Mouse (Mus musculus) layer of hippocampus, postnatal 10 days (tissue): ENCODE results near the gene Cnot10. TPM values are rescaled to one million over a fixed set of nuclear protein-coding genes. Genes with fewer than 3 reads are reported as not detected.

Experiments used
- DNase-seq, 2 experiments: peaks; one replicate each; pipeline ENCODE4 v3.0.0; 2021; ENCODE audit warnings: low spot score in 2 of 2
- total RNA-seq, 2 experiments: library from RNA; stranded (reverse); gene quantifications; 2 replicates each; pipeline ENCODE4 v1.2.3; 2021

The Cnot10 gene
- total RNA-seq, 2 experiments from 2014 or later, result 46.1 to 52.7 TPM

GRCm38 (mm10) chr9:114549117-114549516, 90.9 kb downstream of the Cnot10 start:
- DNase-seq, result no peak

GRCm38 (mm10) chr9:114548496-114548895, 91.5 kb downstream of the Cnot10 start:
- no peak for DNase-seq

DNA sequence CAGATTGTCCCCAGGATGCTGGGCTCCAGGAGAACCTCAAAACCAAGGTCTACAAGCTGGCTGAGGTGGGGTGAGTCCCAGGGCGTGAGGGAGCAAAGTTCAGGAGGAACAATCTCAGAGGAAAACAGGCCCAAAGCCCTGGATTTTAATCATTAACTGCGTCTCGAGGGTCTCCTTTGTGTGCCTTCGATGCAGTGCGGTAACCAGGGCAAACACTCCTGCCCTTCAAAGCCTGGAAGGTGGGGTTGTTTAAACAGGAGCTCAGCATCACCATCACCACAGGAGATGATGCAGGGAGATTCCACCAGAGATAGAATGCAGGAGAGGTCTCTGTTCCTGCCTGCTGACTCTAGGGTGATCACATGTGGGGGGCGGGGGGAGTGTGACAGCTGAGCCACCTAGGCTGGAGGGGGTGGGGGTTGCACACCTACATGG, 92.3 kb downstream of the Cnot10 start:
- DNase-seq, result no peak

GRCm38 (mm10) chr9:114546765-114547164, 93.2 kb downstream of the Cnot10 start:
- DNase-seq, result no peak

DNA sequence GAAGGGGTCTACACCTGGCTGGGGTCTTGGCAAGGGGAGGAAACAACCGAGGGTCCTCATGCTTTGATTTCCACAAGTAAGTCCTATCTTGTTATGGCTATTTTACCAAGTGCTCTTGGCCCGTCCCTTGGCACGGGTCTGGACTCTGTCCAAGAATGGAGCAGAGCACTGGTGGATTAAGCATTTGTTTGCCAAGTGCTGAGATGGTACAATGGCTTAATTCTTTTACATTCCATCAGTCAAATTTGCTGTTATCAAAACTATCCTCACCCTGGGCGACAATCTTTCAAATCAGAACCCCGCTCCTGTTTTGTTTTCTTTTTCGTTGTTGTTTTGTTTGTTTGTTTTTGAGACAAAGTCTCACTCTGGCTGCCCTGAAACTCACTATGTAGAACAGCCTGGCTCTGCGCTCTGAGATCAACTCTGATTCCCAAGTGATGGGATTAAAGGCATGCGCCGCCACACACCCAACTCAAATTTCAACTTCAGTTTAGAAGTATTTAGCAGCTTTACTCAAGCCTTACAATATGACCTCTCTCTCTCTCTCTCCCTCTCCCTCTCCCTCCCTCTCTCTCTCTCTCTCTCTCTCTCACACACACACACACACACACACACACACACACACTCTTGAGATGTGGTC, 95.1 kb downstream of the Cnot10 start:
- DNase-seq, result no peak

DNA sequence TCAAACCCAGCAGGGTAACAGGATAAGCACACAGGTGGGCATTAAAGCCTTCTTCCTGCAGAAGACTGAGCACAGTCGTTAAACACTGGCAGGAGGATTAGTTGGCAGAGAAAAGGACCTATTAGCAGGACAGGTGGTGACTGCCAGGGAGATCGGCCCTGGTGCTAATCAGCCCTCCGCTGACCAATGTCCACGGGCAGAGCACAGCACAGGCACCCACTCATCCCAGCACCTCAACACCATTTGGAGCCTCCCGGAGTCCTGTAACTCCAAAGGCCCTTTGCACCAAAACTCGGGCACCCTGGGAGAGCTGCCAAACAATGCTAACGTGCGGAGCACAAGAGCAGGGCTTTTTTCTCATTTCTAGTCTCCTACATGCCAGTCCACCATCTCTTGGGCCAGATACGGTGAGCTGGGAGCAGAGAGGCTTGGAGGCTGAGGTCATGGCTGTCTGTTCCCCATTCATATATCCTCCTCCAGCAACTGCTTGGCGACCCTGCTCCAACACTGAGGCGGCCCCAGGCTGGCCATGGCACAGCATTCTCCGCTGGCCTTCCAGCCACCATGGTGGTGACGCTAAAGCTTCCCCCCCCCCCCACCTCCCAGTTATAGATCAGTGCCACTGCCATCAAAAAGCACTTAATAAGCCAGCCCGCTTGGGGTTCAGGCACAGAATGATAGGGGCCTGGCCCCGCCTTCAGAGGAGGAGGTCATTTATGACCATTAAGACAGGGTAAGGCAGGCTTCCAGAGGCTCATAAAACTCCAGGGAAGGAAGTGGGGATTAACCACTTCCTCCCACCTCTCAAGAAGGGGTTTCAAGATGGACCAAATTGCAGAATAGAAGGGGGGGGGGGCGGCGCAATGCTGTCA, 95.9 kb downstream of the Cnot10 start:
- DNase-seq, result no peak

GRCm38 (mm10) chr9:114541279-114541741, 98.7 kb downstream of the Cnot10 start:
- DNase-seq, result no peak

DNA sequence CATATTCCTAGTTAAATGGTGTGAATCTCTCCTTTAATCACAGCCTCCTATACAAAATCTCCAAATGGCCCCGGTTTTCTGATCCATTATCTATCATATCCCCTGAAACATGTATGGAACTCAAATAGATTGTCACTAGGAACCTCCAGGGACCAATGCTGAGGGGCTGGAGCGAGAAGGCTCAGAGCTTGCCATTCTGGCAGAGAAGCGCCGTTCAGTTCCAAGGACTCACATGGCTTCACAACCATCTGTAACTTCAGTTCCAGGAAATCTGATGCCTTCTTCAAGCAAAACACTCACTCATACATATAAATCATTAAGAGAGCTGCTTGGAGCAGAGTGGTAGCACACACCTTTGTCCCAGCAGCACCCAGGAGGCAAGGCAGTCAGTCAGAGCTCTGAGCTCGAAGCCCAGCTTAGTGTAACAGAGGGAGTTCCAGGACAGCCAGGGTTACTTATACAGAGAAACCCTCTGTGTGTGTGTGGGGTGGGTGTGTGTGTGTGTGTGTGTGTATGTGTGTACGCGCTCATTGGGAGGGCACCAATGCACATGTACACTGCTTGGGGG, 100.9 kb downstream of the Cnot10 start:
- DNase-seq, result no peak

GRCm38 (mm10) chr9:114536628-114537027, 103.4 kb downstream of the Cnot10 start:
- no peak for DNase-seq

Other genes with a start within 250 kb of the Cnot10 start
- 10 to 100 TPM; 13.0 to 13.5 TPM for gene Crtap, start 249.5 kb downstream of the Cnot10 start, total RNA-seq
- gene Glb1, start 239.1 kb downstream of the Cnot10 start, total RNA-seq, result 10 to 100 TPM; 28.6 to 29.2 TPM
- gene Tmppe, start 239.1 kb downstream of the Cnot10 start, total RNA-seq, result 1 to 10 TPM; 8.2 to 9.4 TPM
- gene Ccr4, start 135.3 kb downstream of the Cnot10 start, total RNA-seq, result not detected
- gene C130032M10Rik, start 124.5 kb downstream of the Cnot10 start, total RNA-seq, result not detected
- gene Trim71, start 75.8 kb downstream of the Cnot10 start, total RNA-seq, result under 1 TPM; 0.18 to 0.27 TPM
- 100 to 1,000 TPM; 103 to 111 TPM for gene Dync1li1, start 48.6 kb upstream of the Cnot10 start, total RNA-seq
- gene Cmtm6, start 90.9 kb upstream of the Cnot10 start, total RNA-seq, result 10 to 100 TPM; 26.3 to 30.5 TPM
- 1 to 10 TPM; 5.4 to 6.5 TPM for gene Cmtm7, start 141.7 kb upstream of the Cnot10 start, total RNA-seq
- gene Cmtm8, start 204.0 kb upstream of the Cnot10 start, total RNA-seq, result 1 to 10 TPM; 1.7 to 2.9 TPM